Mouse (Mus musculus) forebrain, postnatal 0 days (tissue): ENCODE measurements at regions not wholly inside any gene's neighbourhood (a gene's known extent, or its start where the extent isn't known, plus 50 kb on each side); places are given as distances from the start of the nearest gene placed in this dataset.

Source experiments
- ATAC-seq: fragments of 200-750 bp; cut with Nextera tagmentation; 2 replicates; pipeline ENCODE4 v1.8.0; 2017; ENCODE audit warnings: mild to moderate bottlenecking, moderate library complexity
- DNase-seq: peaks from one replicate; pipeline ENCODE4 v3.0.0-alpha.2; 2015
- H3K27ac ChIP-seq: fragments of 300-500 bp; sonication (generic); 2 replicates; pipeline ENCODE4 v1.5.1; 2014; ENCODE audit warnings: low read depth, mild to moderate bottlenecking, antibody characterized with exemption, low read length, moderate library complexity, mixed read lengths
- H3K27me3 ChIP-seq: fragments of 300-500 bp; sonication (generic); 2 replicates; pipeline ENCODE4 v1.6.1; 2014; ENCODE audit warnings: mild to moderate bottlenecking, low read length, mixed read lengths; ENCODE audit not compliant: insufficient read depth
- H3K36me3 ChIP-seq: fragments of 300-500 bp; sonication (generic); 2 replicates; pipeline ENCODE4 v1.6.1; 2014; ENCODE audit warnings: mild to moderate bottlenecking, moderate library complexity; ENCODE audit not compliant: insufficient read depth
- H3K4me1 ChIP-seq: fragments of 300-500 bp; sonication (generic); 2 replicates; pipeline ENCODE4 v1.6.1; 2014; ENCODE audit warnings: antibody characterized with exemption; ENCODE audit not compliant: insufficient read depth
- H3K4me2 ChIP-seq: fragments of 300-500 bp; sonication (generic); 2 replicates; pipeline ENCODE4 v1.6.1; 2014; ENCODE audit warnings: low read depth, mild to moderate bottlenecking, moderate library complexity
- H3K4me3 ChIP-seq: fragments of 300-500 bp; sonication (generic); 2 replicates; pipeline ENCODE4 v1.5.1; 2014; ENCODE audit warnings: low read depth, low read length, mixed read lengths
- H3K9ac ChIP-seq: fragments of 300-500 bp; sonication (generic); 2 replicates; pipeline ENCODE4 v1.6.1; 2014; ENCODE audit warnings: mild to moderate bottlenecking
- H3K9me3 ChIP-seq: fragments of 300-500 bp; sonication (generic); 2 replicates; pipeline ENCODE4 v1.6.1; 2016; ENCODE audit warnings: low read length
- CTCF ChIP-seq: sonication (generic); IDR thresholded peaks from 2 replicates; pipeline ENCODE4 v1.5.1; 2016; ENCODE audit warnings: antibody characterized with exemption, control low read depth, low read depth
- WGBS: fragments of 180-500 bp; shearing (Covaris S2); extraction: QIAGEN DNeasy Blood & Tissue Kit; methylation state at CpG from one replicate; pipeline ENCODE4 v1.1.7; 2014; 5-methylcytosine and 5-hydroxymethylcytosine counted together

GRCm38 (mm10) chr12:32678756-32679155 is 140.6 kb upstream of the Nampt start:
- Histone ChIP-seq H3K27ac (no peak overlapping the region), H3K27me3 (no peaks in the 10 kb centered on the region), H3K4me3 (no peak overlapping the region), H3K4me2 (no peak overlapping the region), H3K9ac (no peak overlapping the region), H3K9me3 (no peaks in the 10 kb centered on the region), H3K36me3 (no peaks in the 10 kb centered on the region), H3K4me1 (no peaks in the 10 kb centered on the region)
- TF ChIP-seq CTCF = no peak
- ATAC-seq (peak; percentile 45; the same call in 1 of the 2 replicates), DNase-seq (no peak)
- 57% methylated on average over 1 of the region's 1 CpGs for WGBS

GRCm38 (mm10) chr12:32681910-32682309 is 137.4 kb upstream of the Nampt start:
- DNase-seq (no peak), ATAC-seq (no peak)
- Histone ChIP-seq H3K36me3 (no peaks in the 10 kb centered on the region), H3K9me3 (no peaks in the 10 kb centered on the region), H3K4me1 (no peaks in the 10 kb centered on the region), H3K4me2 (no peak overlapping the region), H3K27me3 (no peaks in the 10 kb centered on the region), H3K4me3 (no peak overlapping the region), H3K9ac (no peak overlapping the region), H3K27ac (no peak overlapping the region)
- 75% methylated on average over 3 of the region's 3 CpGs for WGBS
- no peak for TF ChIP-seq CTCF

- H3K9ac ChIP-seq = no peak overlapping the region
- WGBS = 70% methylated on average over 2 of the region's 2 CpGs
- no peaks in the 10 kb centered on the region for H3K9me3 ChIP-seq
- no peak for TF ChIP-seq CTCF
- no peaks in the 10 kb centered on the region for H3K36me3 ChIP-seq
- no peak overlapping the region for H3K27ac ChIP-seq
- ATAC-seq (no peak), DNase-seq (no peak)
- no peak overlapping the region for H3K4me2 ChIP-seq
- no peaks in the 10 kb centered on the region for H3K27me3 ChIP-seq
- H3K4me1 ChIP-seq = no peaks in the 10 kb centered on the region
- H3K4me3 ChIP-seq = no peak overlapping the region
Measured at GRCm38 (mm10) chr12:32683375-32683774, 136.0 kb upstream of the Nampt start.

GRCm38 (mm10) chr12:32685788-32686385 is 133.5 kb upstream of the Nampt start:
- no peaks in the 10 kb centered on the region for H3K4me1 ChIP-seq
- ATAC-seq (no peak), DNase-seq (no peak)
- H3K4me3 ChIP-seq = no peak overlapping the region
- WGBS = 78% methylated on average over 7 of the region's 7 CpGs
- no peaks in the 10 kb centered on the region for H3K9me3 ChIP-seq
- no peak overlapping the region for H3K4me2 ChIP-seq
- H3K27me3 ChIP-seq = no peaks in the 10 kb centered on the region
- TF ChIP-seq CTCF = no peak
- H3K36me3 ChIP-seq = no peaks in the 10 kb centered on the region
- no peak overlapping the region for H3K27ac ChIP-seq
- H3K9ac ChIP-seq = no peak overlapping the region

GRCm38 (mm10) chr12:32689361-32689760 is 130.0 kb upstream of the Nampt start:
- no peaks in the 10 kb centered on the region for H3K9me3 ChIP-seq
- no peak overlapping the region for H3K9ac ChIP-seq
- 0 out of 2 replicates have a peak, but pooled peaks cover 6% of the 10 kb centered on the region for H3K4me1 ChIP-seq
- H3K27me3 ChIP-seq = no peaks in the 10 kb centered on the region
- ATAC-seq (no peak), DNase-seq (no peak)
- H3K4me2 ChIP-seq = no peak overlapping the region
- no peak overlapping the region for H3K4me3 ChIP-seq
- H3K27ac ChIP-seq = no peak overlapping the region
- 87% methylated on average over 4 of the region's 4 CpGs for WGBS
- no peaks in the 10 kb centered on the region for H3K36me3 ChIP-seq
- TF ChIP-seq CTCF = no peak

GRCm38 (mm10) chr12:32690096-32690495 is 129.2 kb upstream of the Nampt start:
- Histone ChIP-seq H3K9me3 (no peaks in the 10 kb centered on the region), H3K27ac (no peak overlapping the region), H3K36me3 (no peaks in the 10 kb centered on the region), H3K4me3 (no peak overlapping the region), H3K4me2 (no peak overlapping the region), H3K9ac (no peak overlapping the region), H3K4me1 (0 out of 2 replicates have a peak, but pooled peaks cover 6% of the 10 kb centered on the region), H3K27me3 (no peaks in the 10 kb centered on the region)
- TF ChIP-seq CTCF = no peak
- WGBS = 96% methylated on average over 2 of the region's 2 CpGs
- DNase-seq = no peak
- ATAC-seq = no peak

GRCm38 (mm10) chr12:32692081-32692819 is 127.1 kb upstream of the Nampt start:
- no peak for DNase-seq
- no peak for TF ChIP-seq CTCF
- no peak overlapping the region for H3K27ac ChIP-seq
- WGBS = 23% methylated on average over 8 of the region's 8 CpGs
- H3K27me3 ChIP-seq = no peaks in the 10 kb centered on the region
- H3K4me1 ChIP-seq = 0 out of 2 replicates have a peak, but pooled peaks cover 6% of the 10 kb centered on the region
- no peaks in the 10 kb centered on the region for H3K36me3 ChIP-seq
- H3K9ac ChIP-seq = no peak overlapping the region
- H3K9me3 ChIP-seq = no peaks in the 10 kb centered on the region
- no peak; the same call in 1 of the 2 replicates for ATAC-seq
- H3K4me3 ChIP-seq = no peak overlapping the region
- H3K4me2 ChIP-seq = no peak overlapping the region
